Mouse (Mus musculus): ENCODE measurements around the gene Strn3.
"Not testable (repeated sequence)": the region's sequence is repeated elsewhere in the genome, so short reads cannot be mapped to it uniquely, and the experiment has no call there.

DNA sequence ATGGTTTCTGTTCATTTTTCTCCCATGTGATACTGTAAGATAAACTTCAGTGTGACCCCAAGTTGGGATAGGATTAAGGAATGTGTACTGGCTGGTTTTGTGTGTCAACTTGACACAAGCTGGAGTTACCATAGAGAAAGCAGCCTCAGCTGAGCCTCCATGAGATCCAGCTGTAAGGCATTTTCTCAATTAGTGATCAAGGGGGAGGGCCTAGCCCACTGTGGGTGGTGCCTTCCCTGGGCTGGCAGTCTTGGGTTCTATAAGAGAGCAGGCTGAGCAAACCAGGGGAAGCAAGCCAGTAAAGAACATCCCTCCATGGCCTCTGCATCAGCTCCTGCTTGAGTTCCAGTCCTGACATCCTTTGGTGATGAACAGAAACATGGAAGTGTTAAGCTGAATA, 42.3 kb downstream of the Strn3 start:
- not testable (repeated sequence) for TF ChIP-seq CTCF (IDR thresholded peaks at IDR 0.05; ENCODE audit: borderline replicate concordance, insufficient read depth, low read depth, low read length); POLR2A (IDR thresholded peaks at IDR 0.05; ENCODE audit: borderline replicate concordance, insufficient read depth, low read length)

All from cerebellum, adult 2 months (tissue).